Mouse (Mus musculus) embryonic facial prominence, embryonic 11.5 days (tissue): ENCODE measurements around the gene Ldhal6b. TPM values are rescaled to one million over a fixed set of nuclear protein-coding genes. Genes with fewer than 3 reads are reported as not detected.

Experiments used
- ATAC-seq: fragments of 200-750 bp; cut with Nextera tagmentation; replicated peaks from 2 replicates; pipeline ENCODE4 v1.8.0; 2017; ENCODE audit warnings: low read depth; ENCODE audit not compliant: insufficient number of reproducible peaks, low FRiP score, low TSS enrichment
- DNase-seq: peaks from one replicate; pipeline ENCODE4 v3.0.0-alpha.2; 2015; ENCODE audit warnings: low spot score
- H3K27ac ChIP-seq: fragments of 300-500 bp; sonication (generic); replicated peaks from 2 replicates; pipeline ENCODE4 v1.5.1; 2014; ENCODE audit warnings: mild to moderate bottlenecking, low read depth, low read length, control low read depth
- H3K27me3 ChIP-seq: fragments of 300-500 bp; sonication (generic); 2 replicates; pipeline ENCODE4 v1.6.1; 2014; ENCODE audit warnings: mild to moderate bottlenecking, low read length, moderate library complexity, mixed read lengths; ENCODE audit not compliant: control insufficient read depth, insufficient read depth
- H3K36me3 ChIP-seq: fragments of 300-500 bp; sonication (generic); replicated peaks from 2 replicates; pipeline ENCODE4 v1.6.1; 2014; ENCODE audit warnings: low read depth, mild to moderate bottlenecking, low read length, moderate library complexity, mixed read lengths; ENCODE audit not compliant: control insufficient read depth, insufficient read depth
- H3K4me1 ChIP-seq: fragments of 300-500 bp; sonication (generic); 2 replicates; pipeline ENCODE4 v1.6.1; 2014; ENCODE audit warnings: low read length, mixed read lengths; ENCODE audit not compliant: control insufficient read depth, insufficient read depth
- H3K4me2 ChIP-seq: fragments of 300-500 bp; sonication (generic); 2 replicates; pipeline ENCODE4 v1.6.1; 2014; ENCODE audit warnings: low read depth, mild to moderate bottlenecking, control low read depth, low read length, moderate library complexity
- H3K4me3 ChIP-seq: fragments of 300-500 bp; sonication (generic); 2 replicates; pipeline ENCODE4 v1.5.1; 2014; ENCODE audit warnings: low read depth, low read length, control low read depth
- H3K9ac ChIP-seq: fragments of 300-500 bp; sonication (generic); replicated peaks from 2 replicates; pipeline ENCODE4 v1.6.1; 2014; ENCODE audit warnings: mild to moderate bottlenecking, control low read depth, low read length
- H3K9me3 ChIP-seq: fragments of 300-500 bp; sonication (generic); replicated peaks from 2 replicates; pipeline ENCODE4 v1.6.1; 2016; ENCODE audit warnings: mild to moderate bottlenecking, low read length, inconsistent platforms, mixed read lengths; ENCODE audit not compliant: control insufficient read depth
- WGBS: fragments of 180-500 bp; shearing (Covaris S2); extraction: QIAGEN DNeasy Blood & Tissue Kit; methylation state at CpG from one replicate; pipeline ENCODE4 v1.1.7; 2014; 5-methylcytosine and 5-hydroxymethylcytosine counted together
- polyA plus RNA-seq: library from polyadenylated mRNA; unstranded; fragments of >200 nt; fragmentation: Nextera tagmentation; extraction: Ambion mirVana; gene quantifications from 2 replicates; pipeline ENCODE4 v1.2.1, GENCODE M21; 2014

Ldhal6b gene
- polyA plus RNA-seq, 1 experiment from 2014 or later = not detected

DNA sequence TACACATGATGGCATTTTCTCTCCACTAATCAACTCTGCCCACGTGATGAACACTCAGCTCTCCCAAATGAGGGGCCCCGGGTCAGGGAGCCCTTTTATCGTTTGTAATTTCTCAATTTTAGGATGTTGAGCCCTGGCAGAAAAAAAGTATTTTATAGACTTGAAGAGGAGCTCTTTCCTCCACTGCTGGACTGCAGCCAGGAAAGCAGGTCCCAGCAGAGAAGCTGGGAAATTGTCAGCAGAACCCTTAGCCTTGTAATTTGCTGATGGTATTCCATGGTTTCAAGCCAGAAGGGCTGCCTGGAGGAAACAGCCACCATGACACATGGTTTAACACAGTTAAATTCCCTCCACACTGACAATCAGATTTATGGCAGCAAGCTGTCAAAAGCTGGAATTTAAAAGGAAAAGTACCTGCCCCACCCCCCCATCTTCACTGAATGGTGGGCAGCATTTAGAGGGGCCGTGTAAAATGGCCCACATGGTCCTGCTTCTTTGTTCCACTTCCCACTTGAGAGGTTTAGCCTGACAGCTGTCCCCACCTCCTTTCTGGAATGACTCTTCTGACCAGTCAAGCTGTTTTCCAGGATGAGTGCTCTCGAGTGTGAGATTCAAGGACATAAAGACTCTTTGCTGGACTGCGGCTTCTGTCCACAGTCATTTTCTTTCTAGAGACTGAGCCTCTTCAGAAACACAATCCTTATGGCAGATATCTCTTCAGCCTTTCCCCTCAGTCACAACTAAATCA lies 1.4 kb upstream of the Ldhal6b start:
- H3K4me2 ChIP-seq = no peak overlapping the region
- DNase-seq = no peak
- no peak overlapping the region for H3K4me3 ChIP-seq
- H3K27ac ChIP-seq = no peak overlapping the region
- H3K9me3 ChIP-seq = no peaks in the 10 kb centered on the region
- H3K27me3 ChIP-seq = no peaks in the 10 kb centered on the region
- H3K4me1 ChIP-seq = no peaks in the 10 kb centered on the region
- ATAC-seq = no peak
- WGBS = 86% methylated on average over 6 of the region's 6 CpGs
- H3K36me3 ChIP-seq = no peaks in the 10 kb centered on the region
- H3K9ac ChIP-seq = no peak overlapping the region

- ATAC-seq (no peak), DNase-seq (no peak)
- no peaks in the 10 kb centered on the region for H3K36me3 ChIP-seq
- H3K4me1 ChIP-seq = no peaks in the 10 kb centered on the region
- no peaks in the 10 kb centered on the region for H3K9me3 ChIP-seq
- H3K9ac ChIP-seq = no peak overlapping the region
- no peaks in the 10 kb centered on the region for H3K27me3 ChIP-seq
- no peak overlapping the region for H3K4me2 ChIP-seq
- WGBS = 86% methylated on average over 9 of the region's 9 CpGs
- H3K27ac ChIP-seq = no peak overlapping the region
- no peak overlapping the region for H3K4me3 ChIP-seq
Observed at GRCm38 (mm10) chr17:5419056-5419455, 489 bp upstream of the Ldhal6b start.

DNA sequence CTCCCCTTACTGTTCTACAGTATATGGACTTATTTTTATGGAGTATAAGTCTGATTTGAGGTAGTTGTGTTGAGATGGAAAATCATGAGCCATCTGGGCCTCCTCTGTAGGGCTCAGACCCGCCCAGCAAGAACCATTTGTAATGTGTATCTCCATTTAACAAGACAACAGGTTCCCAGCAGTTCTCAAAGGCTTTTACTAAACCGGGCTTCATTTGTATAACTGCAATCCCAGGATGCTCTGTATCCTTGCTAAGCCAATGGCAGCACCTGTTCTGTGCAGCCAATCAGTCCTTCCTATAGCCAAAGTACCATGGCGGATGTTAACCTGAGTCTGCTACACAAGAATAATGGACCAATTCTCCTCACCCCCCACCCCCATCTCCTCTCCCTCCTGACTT lies 2.0 kb downstream of the Ldhal6b start:
- no peak overlapping the region for H3K4me3 ChIP-seq
- H3K36me3 ChIP-seq = no peaks in the 10 kb centered on the region
- no peak overlapping the region for H3K4me2 ChIP-seq
- no peaks in the 10 kb centered on the region for H3K9me3 ChIP-seq
- H3K27me3 ChIP-seq = no peaks in the 10 kb centered on the region
- H3K4me1 ChIP-seq = no peaks in the 10 kb centered on the region
- ATAC-seq (no peak), DNase-seq (no peak)
- H3K27ac ChIP-seq = no peak overlapping the region
- WGBS = 89% methylated on average over 3 of the region's 3 CpGs
- no peak overlapping the region for H3K9ac ChIP-seq

DNA sequence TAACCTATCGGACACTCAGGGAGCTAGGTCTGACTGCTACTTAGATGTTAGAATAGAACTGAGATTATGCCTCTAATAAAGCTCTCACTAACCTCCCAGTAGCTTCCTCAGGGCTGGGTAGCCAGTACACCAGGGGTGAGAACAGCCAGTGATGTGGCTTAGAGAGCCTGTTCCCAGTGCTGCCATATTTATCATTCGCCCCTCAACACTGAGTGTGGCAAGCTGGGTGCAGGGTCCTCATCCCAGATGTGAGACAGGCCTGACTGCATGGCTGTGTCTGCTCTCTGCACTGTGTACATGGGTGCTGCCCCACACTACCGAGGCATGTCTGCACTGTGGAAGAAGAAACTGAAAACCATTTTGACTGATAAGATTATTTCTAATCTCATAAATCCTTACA lies 4.5 kb downstream of the Ldhal6b start:
- no peak overlapping the region for H3K27ac ChIP-seq
- no peaks in the 10 kb centered on the region for H3K27me3 ChIP-seq
- WGBS = 91% methylated on average over 3 of the region's 3 CpGs
- no peak overlapping the region for H3K4me2 ChIP-seq
- DNase-seq (no peak), ATAC-seq (no peak)
- no peaks in the 10 kb centered on the region for H3K36me3 ChIP-seq
- no peaks in the 10 kb centered on the region for H3K9me3 ChIP-seq
- H3K4me1 ChIP-seq = no peaks in the 10 kb centered on the region
- no peak overlapping the region for H3K4me3 ChIP-seq
- H3K9ac ChIP-seq = no peak overlapping the region

- DNase-seq (no peak), ATAC-seq (no peak)
- H3K4me1 ChIP-seq = no peaks in the 10 kb centered on the region
- H3K4me3 ChIP-seq = no peak overlapping the region
- no peaks in the 10 kb centered on the region for H3K27me3 ChIP-seq
- no peak overlapping the region for H3K4me2 ChIP-seq
- 89% methylated on average over 13 of the region's 13 CpGs for WGBS
- H3K36me3 ChIP-seq = no peaks in the 10 kb centered on the region
- no peak overlapping the region for H3K9ac ChIP-seq
- no peak overlapping the region for H3K27ac ChIP-seq
- H3K9me3 ChIP-seq = no peaks in the 10 kb centered on the region
Observed at GRCm38 (mm10) chr17:5413350-5413749, 5.2 kb downstream of the Ldhal6b start.

DNA sequence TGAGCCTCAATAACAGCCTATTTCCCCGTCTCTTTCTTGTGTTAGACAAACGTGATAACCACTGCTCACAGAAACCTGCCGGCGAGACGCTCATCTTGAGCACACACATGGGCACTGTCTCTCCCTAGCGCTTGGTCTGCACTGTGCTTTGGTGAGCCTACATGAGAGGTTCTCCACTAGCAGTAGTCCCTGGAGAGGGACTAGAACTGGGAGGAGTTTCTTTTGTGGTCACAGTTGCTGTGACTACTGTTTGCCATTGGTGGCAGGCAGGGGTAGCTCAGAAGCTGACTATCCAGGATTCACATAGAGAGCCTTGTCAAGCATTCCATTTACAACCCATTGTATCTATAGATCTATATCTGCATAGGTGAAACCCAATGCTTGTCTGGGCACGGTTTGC lies 5.8 kb downstream of the Ldhal6b start:
- WGBS = 92% methylated on average over 7 of the region's 7 CpGs
- Histone ChIP-seq H3K4me3 (no peak overlapping the region), H3K4me2 (no peak overlapping the region), H3K4me1 (no peaks in the 10 kb centered on the region), H3K27me3 (no peaks in the 10 kb centered on the region), H3K27ac (no peak overlapping the region), H3K9me3 (no peaks in the 10 kb centered on the region), H3K9ac (no peak overlapping the region), H3K36me3 (no peaks in the 10 kb centered on the region)
- ATAC-seq = no peak
- no peak for DNase-seq

DNA sequence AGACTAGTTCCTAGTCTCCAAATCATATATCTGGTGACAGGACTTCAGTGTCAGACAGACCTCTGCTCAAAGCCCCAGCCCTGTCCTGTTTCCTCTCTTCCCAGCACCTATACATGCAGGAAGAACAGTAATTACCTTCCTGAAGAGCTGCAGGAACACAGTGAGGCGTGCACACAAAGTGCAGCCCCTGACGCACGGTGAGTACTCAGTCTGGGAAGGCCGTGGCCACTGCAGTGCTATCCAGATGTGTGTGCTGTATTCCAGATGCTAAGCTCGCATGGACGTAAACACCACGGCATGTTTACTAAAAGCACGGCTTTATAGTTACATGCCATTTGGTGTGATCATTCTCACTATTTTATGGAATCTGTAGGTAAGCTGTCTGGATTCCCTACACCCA lies 6.3 kb downstream of the Ldhal6b start:
- ATAC-seq (no peak), DNase-seq (no peak)
- H3K27ac ChIP-seq = no peak overlapping the region
- no peak overlapping the region for H3K4me2 ChIP-seq
- H3K36me3 ChIP-seq = no peaks in the 10 kb centered on the region
- no peaks in the 10 kb centered on the region for H3K4me1 ChIP-seq
- H3K9me3 ChIP-seq = no peaks in the 10 kb centered on the region
- WGBS = 90% methylated on average over 8 of the region's 8 CpGs
- no peaks in the 10 kb centered on the region for H3K27me3 ChIP-seq
- no peak overlapping the region for H3K9ac ChIP-seq
- no peak overlapping the region for H3K4me3 ChIP-seq

- Histone ChIP-seq H3K4me1 (no peaks in the 10 kb centered on the region), H3K9me3 (no peaks in the 10 kb centered on the region), H3K36me3 (no peaks in the 10 kb centered on the region), H3K4me3 (no peak overlapping the region), H3K27me3 (no peaks in the 10 kb centered on the region), H3K9ac (no peak overlapping the region), H3K4me2 (no peak overlapping the region), H3K27ac (no peak overlapping the region)
- WGBS = 89% methylated on average over 17 of the region's 17 CpGs
- no peak for DNase-seq
- ATAC-seq = no peak
Observed at GRCm38 (mm10) chr17:5411205-5411604, 7.4 kb downstream of the Ldhal6b start.
